Mouse (Mus musculus) kidney, embryonic 15.5 days (tissue): Measurements from ENCODE around the gene Atad1. TPM values are rescaled to one million over a fixed set of nuclear protein-coding genes. Genes with fewer than 3 reads are reported as not detected.
A peak's percentile ranks its signal among the peaks of the same experiment; 100 is the strongest.

Source experiments
- ATAC-seq: fragments of 200-750 bp; cut with Nextera tagmentation; replicated peaks from 2 replicates; pipeline ENCODE4 v1.8.0; 2017; ENCODE audit warnings: moderate TSS enrichment; ENCODE audit not compliant: low FRiP score
- H3K27ac ChIP-seq: fragments of 300-500 bp; sonication (generic); 2 replicates; pipeline ENCODE4 v1.5.1; 2015; ENCODE audit warnings: mild to moderate bottlenecking, inconsistent platforms
- H3K27me3 ChIP-seq: fragments of 300-500 bp; sonication (generic); 2 replicates; pipeline ENCODE4 v1.6.1; 2015; ENCODE audit warnings: inconsistent platforms
- H3K36me3 ChIP-seq: fragments of 300-500 bp; sonication (generic); 2 replicates; pipeline ENCODE4 v1.6.1; 2015; ENCODE audit warnings: inconsistent platforms
- H3K4me1 ChIP-seq: fragments of 300-500 bp; sonication (generic); 2 replicates; pipeline ENCODE4 v1.6.1; 2015; ENCODE audit warnings: inconsistent platforms
- H3K4me2 ChIP-seq: fragments of 300-500 bp; sonication (generic); 2 replicates; pipeline ENCODE4 v1.6.1; 2015; ENCODE audit warnings: moderate library complexity, mild to moderate bottlenecking, inconsistent platforms
- H3K4me3 ChIP-seq: fragments of 300-500 bp; sonication (generic); replicated peaks from 2 replicates; pipeline ENCODE4 v1.5.1; 2015; ENCODE audit warnings: mild to moderate bottlenecking, inconsistent platforms
- H3K9ac ChIP-seq: fragments of 300-500 bp; sonication (generic); 2 replicates; pipeline ENCODE4 v1.6.1; 2015; ENCODE audit warnings: mild to moderate bottlenecking, inconsistent platforms
- H3K9me3 ChIP-seq: fragments of 300-500 bp; sonication (generic); replicated peaks from 2 replicates; pipeline ENCODE4 v1.6.1; 2016; ENCODE audit warnings: inconsistent platforms
- WGBS: fragments of 180-500 bp; shearing (Covaris S2); methylation state at CpG from one replicate; pipeline ENCODE4 v1.1.7; 2015; ENCODE audit warnings: mixed read lengths; 5-methylcytosine and 5-hydroxymethylcytosine counted together
- polyA plus RNA-seq: library from polyadenylated mRNA; unstranded; fragments of >200 nt; fragmentation: Nextera tagmentation; extraction: Ambion mirVana; gene quantifications from 2 replicates; pipeline ENCODE4 v1.2.1, GENCODE M21; 2015

The Atad1 gene
- polyA plus RNA-seq, 1 experiment from 2014 or later = 82.5 TPM

DNA sequence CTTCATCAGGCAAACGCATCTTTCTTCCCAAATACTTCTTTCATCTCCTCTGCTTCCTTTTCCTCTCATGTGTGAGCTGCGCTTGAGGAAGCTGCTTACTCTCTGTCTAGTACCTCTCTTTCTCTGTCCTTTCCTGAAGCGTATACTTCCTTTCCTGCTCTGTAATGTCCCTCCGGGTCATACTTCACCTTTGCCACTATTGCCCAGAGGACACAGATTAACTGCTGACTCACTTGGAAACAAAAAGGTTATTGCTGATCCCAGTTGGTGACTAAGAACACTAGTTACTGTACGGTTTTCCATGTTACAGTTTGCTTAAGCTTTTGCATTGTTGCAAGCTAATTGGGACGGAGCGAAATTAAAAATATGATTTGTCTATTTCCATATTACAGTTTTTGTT, 1.7 kb downstream of the Atad1 start:
- no peaks in the 10 kb centered on the region for H3K36me3 ChIP-seq
- H3K4me1 ChIP-seq = no peaks in the 10 kb centered on the region
- H3K27ac ChIP-seq = no peak overlapping the region
- ATAC-seq = no peak
- H3K27me3 ChIP-seq = no peaks in the 10 kb centered on the region
- H3K4me2 ChIP-seq = no peak overlapping the region
- no peak overlapping the region for H3K4me3 ChIP-seq
- no peak overlapping the region for H3K9ac ChIP-seq
- H3K9me3 ChIP-seq = no peaks in the 10 kb centered on the region
- whole genome bisulfite sequencing = 81% methylated on average over 7 of the region's 7 CpGs

- no peak overlapping the region for H3K27ac ChIP-seq
- H3K4me2 ChIP-seq = no peak overlapping the region
- H3K4me1 ChIP-seq = no peaks in the 10 kb centered on the region
- ATAC-seq = no peak
- 0 out of 2 replicates have a peak, but pooled peaks cover 3% of the 10 kb centered on the region for H3K27me3 ChIP-seq
- no peak overlapping the region for H3K4me3 ChIP-seq
- no peaks in the 10 kb centered on the region for H3K36me3 ChIP-seq
- no peaks in the 10 kb centered on the region for H3K9me3 ChIP-seq
- no peak overlapping the region for H3K9ac ChIP-seq
Measured at GRCm38 (mm10) chr19:32732922-32733321, 6.7 kb downstream of the Atad1 start.

- no peak for ATAC-seq
- Histone ChIP-seq H3K4me1 (peaks cover 10% of the 10 kb centered on the region), H3K9me3 (no peaks in the 10 kb centered on the region), H3K27me3 (0 out of 2 replicates have a peak, but pooled peaks cover 3% of the 10 kb centered on the region), H3K27ac (no peak overlapping the region), H3K4me2 (no peak overlapping the region), H3K9ac (no peak overlapping the region), H3K36me3 (no peaks in the 10 kb centered on the region), H3K4me3 (no peak overlapping the region)
- 87% methylated on average over 4 of the region's 4 CpGs for WGBS
Measured at GRCm38 (mm10) chr19:32729785-32730184, 9.8 kb downstream of the Atad1 start.

GRCm38 (mm10) chr19:32726451-32727325, 12.9 kb downstream of the Atad1 start:
- H3K36me3 ChIP-seq = no peaks in the 10 kb centered on the region
- H3K27me3 ChIP-seq = 0 out of 2 replicates have a peak, but pooled peaks cover 3% of the 10 kb centered on the region
- no peak overlapping the region for H3K27ac ChIP-seq
- no peak overlapping the region for H3K9ac ChIP-seq
- peaks cover 31% of the 10 kb centered on the region for H3K4me1 ChIP-seq
- peak; percentile 27; the same call in 1 of the 2 replicates for ATAC-seq
- H3K4me2 ChIP-seq = peak overlapping the region; percentile 42
- no peaks in the 10 kb centered on the region for H3K9me3 ChIP-seq
- H3K4me3 ChIP-seq = no peak overlapping the region
- 5% methylated on average over 22 of the region's 22 CpGs for WGBS

DNA sequence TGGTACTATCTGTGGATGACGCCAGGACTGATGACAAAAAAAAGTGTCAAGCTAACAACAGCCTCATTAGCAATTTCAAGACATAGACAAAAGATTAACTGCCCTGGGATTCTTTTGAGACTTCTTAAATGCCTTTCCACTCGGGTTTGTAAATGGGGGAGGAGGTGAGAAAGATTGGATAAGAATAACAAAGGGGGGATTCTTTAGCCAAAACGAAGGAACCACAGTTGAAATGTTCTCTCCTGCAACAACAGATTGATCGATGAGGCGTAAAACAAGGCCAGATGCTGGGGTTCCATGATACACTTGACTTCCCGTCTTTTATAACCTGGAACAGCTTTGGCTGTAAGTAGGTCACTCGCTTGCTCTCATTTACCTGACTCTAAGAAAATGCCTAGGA, 15.8 kb downstream of the Atad1 start:
- H3K27me3 ChIP-seq = 0 out of 2 replicates have a peak, but pooled peaks cover 3% of the 10 kb centered on the region
- ATAC-seq = peak; percentile 64; the same call in 1 of the 2 replicates
- H3K4me3 ChIP-seq = no peak overlapping the region
- no peak overlapping the region for H3K9ac ChIP-seq
- H3K27ac ChIP-seq = peak overlapping the region; percentile 39
- 0 out of 2 replicates have a peak, but pooled peaks cover 3% of the 10 kb centered on the region for H3K9me3 ChIP-seq
- 11% methylated on average over 7 of the region's 7 CpGs for WGBS
- H3K4me1 ChIP-seq = peaks cover 31% of the 10 kb centered on the region
- H3K36me3 ChIP-seq = no peaks in the 10 kb centered on the region
- H3K4me2 ChIP-seq = no peak overlapping the region

DNA sequence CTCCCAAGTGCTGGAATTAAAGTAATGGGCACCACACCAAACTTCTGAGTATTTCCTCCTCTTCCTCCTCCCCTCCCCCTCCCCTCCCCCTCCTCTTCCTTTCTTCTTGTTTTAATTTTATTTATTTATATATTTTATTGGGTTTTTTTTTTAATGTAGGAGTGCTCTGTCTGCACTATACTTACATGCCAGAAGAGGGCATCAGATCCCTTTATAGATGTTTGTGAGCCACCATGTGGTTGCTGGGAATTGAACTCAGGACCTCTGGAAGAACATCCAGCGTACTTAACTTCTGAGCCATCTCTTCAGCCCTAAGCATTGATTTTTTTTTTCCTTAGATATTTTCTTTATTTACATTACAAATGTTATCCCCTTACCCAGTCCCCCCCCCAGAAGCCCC, 19.3 kb downstream of the Atad1 start:
- WGBS = 100% methylated on average over 1 of the region's 1 CpGs
- Histone ChIP-seq H3K9ac (no peak overlapping the region), H3K4me1 (peaks cover 22% of the 10 kb centered on the region; the same call in 1 of the 2 replicates), H3K9me3 (0 out of 2 replicates have a peak, but pooled peaks cover 3% of the 10 kb centered on the region), H3K27me3 (no peaks in the 10 kb centered on the region), H3K27ac (no peak overlapping the region), H3K36me3 (no peaks in the 10 kb centered on the region), H3K4me2 (no peak overlapping the region), H3K4me3 (no peak overlapping the region)
- no peak for ATAC-seq

DNA sequence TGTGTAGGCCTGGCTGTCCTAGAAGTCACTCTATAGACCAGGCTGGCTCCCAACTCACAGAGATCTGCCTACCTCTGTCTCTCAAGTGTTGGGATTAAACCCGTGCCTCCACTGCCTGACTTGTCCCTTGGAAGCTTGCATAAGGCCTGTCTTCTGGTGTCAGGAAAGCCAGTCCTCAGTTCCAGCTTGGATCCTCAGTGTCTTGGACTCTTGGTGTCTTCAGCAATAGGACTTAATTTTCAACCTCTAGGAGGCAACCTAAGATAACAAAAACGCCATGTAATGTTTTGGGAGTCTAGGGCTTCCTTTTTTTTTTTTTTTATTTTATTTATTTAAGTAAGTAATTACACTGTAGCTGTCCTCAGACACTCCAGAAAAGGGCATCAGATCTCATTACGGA, 22.0 kb downstream of the Atad1 start:
- Histone ChIP-seq H3K9me3 (0 out of 2 replicates have a peak, but pooled peaks cover 3% of the 10 kb centered on the region), H3K4me3 (no peak overlapping the region), H3K36me3 (no peaks in the 10 kb centered on the region), H3K4me1 (peaks cover 16% of the 10 kb centered on the region), H3K27ac (no peak overlapping the region), H3K27me3 (no peaks in the 10 kb centered on the region), H3K9ac (no peak overlapping the region), H3K4me2 (no peak overlapping the region)
- no peak for ATAC-seq
- WGBS = 61% methylated on average over 3 of the region's 3 CpGs

DNA sequence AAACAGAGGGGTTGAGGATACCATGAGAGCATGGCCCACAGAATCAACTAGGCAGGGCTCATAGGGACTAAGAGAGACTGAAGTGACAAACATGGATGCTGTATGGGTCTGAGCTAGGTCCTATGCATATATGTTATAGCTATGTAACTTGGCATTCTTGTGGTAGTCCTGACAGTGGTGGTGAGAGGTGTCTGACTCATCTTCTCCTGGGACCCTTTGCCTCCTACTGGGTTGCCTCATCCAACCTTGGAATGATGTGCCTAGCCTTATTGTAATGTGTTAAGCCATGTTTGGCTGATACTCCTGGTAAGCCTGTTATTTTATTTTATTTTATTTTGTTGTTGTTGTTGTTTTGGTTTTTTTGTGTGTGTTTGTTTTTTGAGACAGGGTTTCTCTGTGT, 23.9 kb downstream of the Atad1 start:
- ATAC-seq = no peak
- no peak overlapping the region for H3K4me3 ChIP-seq
- H3K27ac ChIP-seq = no peak overlapping the region
- H3K27me3 ChIP-seq = no peaks in the 10 kb centered on the region
- H3K9me3 ChIP-seq = 0 out of 2 replicates have a peak, but pooled peaks cover 3% of the 10 kb centered on the region
- peaks cover 20% of the 10 kb centered on the region for H3K4me1 ChIP-seq
- H3K9ac ChIP-seq = no peak overlapping the region
- no peaks in the 10 kb centered on the region for H3K36me3 ChIP-seq
- H3K4me2 ChIP-seq = no peak overlapping the region

- H3K27me3 ChIP-seq = no peaks in the 10 kb centered on the region
- 0 out of 2 replicates have a peak, but pooled peaks cover 3% of the 10 kb centered on the region for H3K9me3 ChIP-seq
- WGBS = 6% methylated on average over 3 of the region's 3 CpGs
- no peak overlapping the region for H3K4me3 ChIP-seq
- no peak overlapping the region for H3K27ac ChIP-seq
- no peak for ATAC-seq
- no peak overlapping the region for H3K9ac ChIP-seq
- H3K4me1 ChIP-seq = peaks cover 23% of the 10 kb centered on the region
- no peak overlapping the region for H3K4me2 ChIP-seq
- no peaks in the 10 kb centered on the region for H3K36me3 ChIP-seq
Measured at GRCm38 (mm10) chr19:32715201-32715600, 24.4 kb downstream of the Atad1 start.

DNA sequence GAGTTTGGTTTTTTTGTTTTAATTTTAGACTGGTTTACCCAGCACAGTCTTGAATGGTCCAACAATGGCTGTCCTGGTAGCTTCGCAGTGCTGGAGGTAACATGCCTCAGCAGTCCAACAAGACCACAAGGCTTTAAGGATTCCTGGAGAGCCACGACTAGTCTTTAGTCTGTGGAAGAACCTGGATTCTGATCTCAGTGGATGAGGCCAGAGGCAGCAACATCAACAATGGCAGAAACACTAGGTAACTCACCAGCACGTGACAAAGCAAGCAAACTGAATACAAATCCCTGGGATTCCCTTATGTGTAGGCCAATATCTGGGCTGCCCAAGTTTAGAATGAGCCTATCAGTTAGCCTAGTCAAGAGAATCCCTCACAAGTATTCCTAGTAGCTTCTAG, 26.1 kb downstream of the Atad1 start:
- no peak overlapping the region for H3K9ac ChIP-seq
- no peak overlapping the region for H3K4me3 ChIP-seq
- H3K36me3 ChIP-seq = 0 out of 2 replicates have a peak, but pooled peaks cover 8% of the 10 kb centered on the region
- H3K27me3 ChIP-seq = no peaks in the 10 kb centered on the region
- H3K4me1 ChIP-seq = peaks cover 23% of the 10 kb centered on the region
- H3K4me2 ChIP-seq = peak overlapping the region; percentile 86; the same call in 1 of the 2 replicates
- H3K9me3 ChIP-seq = no peaks in the 10 kb centered on the region
- ATAC-seq = no peak
- peak overlapping the region; percentile 94 for H3K27ac ChIP-seq
- WGBS = 74% methylated on average over 3 of the region's 3 CpGs

GRCm38 (mm10) chr19:32712588-32713042, 27.0 kb downstream of the Atad1 start:
- Histone ChIP-seq H3K4me3 (peak overlapping the region; percentile 87), H3K4me2 (peak overlapping the region; percentile 86), H3K36me3 (0 out of 2 replicates have a peak, but pooled peaks cover 8% of the 10 kb centered on the region), H3K27ac (peak overlapping the region; percentile 94), H3K4me1 (peaks cover 23% of the 10 kb centered on the region), H3K9ac (peak overlapping the region; percentile 45), H3K9me3 (no peaks in the 10 kb centered on the region), H3K27me3 (no peaks in the 10 kb centered on the region)
- under 1% methylated on average over 11 of the region's 11 CpGs for WGBS
- peak; percentile 93 for ATAC-seq

GRCm38 (mm10) chr19:32711761-32712541, 27.6 kb downstream of the Atad1 start:
- H3K4me2 ChIP-seq = peak overlapping the region; percentile 86
- H3K27me3 ChIP-seq = no peaks in the 10 kb centered on the region
- peak overlapping the region; percentile 86 for H3K9ac ChIP-seq
- peaks cover 23% of the 10 kb centered on the region for H3K4me1 ChIP-seq
- under 1% methylated on average over 63 of the region's 63 CpGs for WGBS
- H3K4me3 ChIP-seq = peak overlapping the region; percentile 87
- peak overlapping the region; percentile 94 for H3K27ac ChIP-seq
- no peaks in the 10 kb centered on the region for H3K9me3 ChIP-seq
- ATAC-seq = peak; percentile 97
- H3K36me3 ChIP-seq = peaks cover 8% of the 10 kb centered on the region; the same call in 1 of the 2 replicates
